Mouse (Mus musculus) CH12.LX (cell line): ENCODE data around the gene Rtn1. TPM values are rescaled to one million over a fixed set of nuclear protein-coding genes. Genes with fewer than 3 reads are reported as not detected.

Experiments used
- DNase-seq: peaks from one replicate; pipeline ENCODE4 v3.0.0-alpha.2; 2013; ENCODE audit errors: extremely low read depth
- H3K27ac ChIP-seq: 2 replicates; pipeline ENCODE4 v1.5.1; 2012; ENCODE audit warnings: low read depth, mild to moderate bottlenecking, control low read depth, moderate library complexity; ENCODE audit not compliant: insufficient read depth
- H3K27me3 ChIP-seq: replicated peaks from 2 replicates; pipeline ENCODE3; 2012; ENCODE audit warnings: inconsistent platforms
- H3K36me3 ChIP-seq, 2 experiments: replicated peaks in 1 of 2; 2 replicates each; pipeline versions ENCODE3 to v1.6.1; 2012; ENCODE audit warnings: inconsistent platforms in 1 of 2, low read length in 1 of 2, mild to moderate bottlenecking in 1 of 2, mixed read lengths in 1 of 2, moderate library complexity in 1 of 2; ENCODE audit not compliant: control insufficient read depth in 1 of 2, insufficient read depth in 1 of 2
- H3K4me1 ChIP-seq, 2 experiments: 2 replicates each; pipeline ENCODE4 v1.6.1; 2012; ENCODE audit warnings: inconsistent platforms in 1 of 2, moderate library complexity in 1 of 2; ENCODE audit not compliant: insufficient read depth in 2 of 2, control insufficient read depth in 1 of 2
- H3K4me2 ChIP-seq: 2 replicates; pipeline ENCODE4 v1.6.1; 2012; ENCODE audit warnings: low read depth, mild to moderate bottlenecking, control low read depth; ENCODE audit not compliant: poor library complexity, insufficient read depth, severe bottlenecking
- H3K4me3 ChIP-seq, 3 experiments: fragments of 150-350 bp in 1 of 3; sonication (generic) in 1 of 3; replicated peaks in 1 of 3; 2 replicates each; pipeline versions ENCODE3 to v1.5.1; 2011 to 2012; ENCODE audit warnings: low read depth in 2 of 3, low read length in 2 of 3, mild to moderate bottlenecking in 2 of 3, moderate library complexity in 2 of 3, control low read depth in 1 of 3, improper control_type of control experiment in 1 of 3, inconsistent platforms in 1 of 3, mixed read lengths in 1 of 3; ENCODE audit not compliant: poor library complexity in 1 of 3
- H3K79me2 ChIP-seq: replicated peaks from 2 replicates; pipeline ENCODE4 v1.6.1; 2012; ENCODE audit warnings: mild to moderate bottlenecking, moderate library complexity; ENCODE audit not compliant: control insufficient read depth, poor library complexity, insufficient read depth, severe bottlenecking; ENCODE audit errors: extremely low read depth
- H3K9ac ChIP-seq: 2 replicates; pipeline ENCODE4 v1.6.1; 2012; ENCODE audit warnings: low read depth, mild to moderate bottlenecking, control low read depth, moderate library complexity; ENCODE audit not compliant: insufficient read depth
- H3K9me3 ChIP-seq: replicated peaks from 2 replicates; pipeline ENCODE3; 2012; ENCODE audit warnings: low read length, inconsistent platforms, mixed read lengths
- CHD1 ChIP-seq: IDR thresholded peaks from 2 replicates; pipeline ENCODE4 v1.6.1; 2012; ENCODE audit warnings: low read depth, low read length, improper control_type of control experiment, inconsistent platforms
- CHD2 ChIP-seq: IDR thresholded peaks from 2 replicates; pipeline ENCODE4 v1.6.1; 2011; ENCODE audit warnings: low read length, improper control_type of control experiment
- E2F4 ChIP-seq: IDR thresholded peaks from 2 replicates; pipeline ENCODE4 v1.6.1; 2011; ENCODE audit warnings: low read depth, low read length, improper control_type of control experiment; ENCODE audit not compliant: insufficient replicate concordance
- ETS1 ChIP-seq: conservative IDR thresholded peaks from 2 replicates; pipeline ENCODE4 v1.6.1; 2012; ENCODE audit warnings: low read depth, mild to moderate bottlenecking, inconsistent platforms, low read length, improper control_type of control experiment, moderate library complexity
- HCFC1 ChIP-seq: IDR thresholded peaks from 2 replicates; pipeline ENCODE4 v1.6.1; 2012; ENCODE audit warnings: low read depth, mild to moderate bottlenecking, inconsistent platforms, low read length, improper control_type of control experiment
- IRF4 ChIP-seq: IDR thresholded peaks from 2 replicates; pipeline ENCODE4 v1.6.1; 2014; ENCODE audit warnings: low read depth, mild to moderate bottlenecking, inconsistent platforms, low read length, improper control_type of control experiment
- JUN ChIP-seq: IDR thresholded peaks from 2 replicates; pipeline ENCODE4 v1.6.1; 2011; ENCODE audit warnings: low read depth, mild to moderate bottlenecking, low read length, improper control_type of control experiment, moderate library complexity; ENCODE audit not compliant: insufficient read depth
- JUND ChIP-seq: conservative IDR thresholded peaks from 2 replicates; pipeline ENCODE4 v1.6.1; 2011; ENCODE audit warnings: low read depth, low read length, improper control_type of control experiment
- KAT2A ChIP-seq: IDR thresholded peaks from 2 replicates; pipeline ENCODE4 v1.6.1; 2012; ENCODE audit warnings: low read length, improper control_type of control experiment, inconsistent platforms; ENCODE audit not compliant: insufficient replicate concordance
- MAFK ChIP-seq: IDR thresholded peaks from 2 replicates; pipeline ENCODE4 v1.6.1; 2011; ENCODE audit warnings: low read length, improper control_type of control experiment; ENCODE audit not compliant: insufficient replicate concordance
- MAX ChIP-seq: IDR thresholded peaks from 2 replicates; pipeline ENCODE4 v1.6.1; 2011; ENCODE audit warnings: low read length, improper control_type of control experiment
- MEF2A ChIP-seq: IDR thresholded peaks from 2 replicates; pipeline ENCODE4 v1.6.1; 2014; ENCODE audit warnings: low read depth, mild to moderate bottlenecking, inconsistent platforms, low read length, improper control_type of control experiment, borderline replicate concordance
- MYC ChIP-seq: IDR thresholded peaks from 2 replicates; pipeline ENCODE4 v1.6.1; 2011; ENCODE audit warnings: low read depth, mild to moderate bottlenecking, improper control_type of control experiment, low read length
- NELFE ChIP-seq: IDR thresholded peaks from 2 replicates; pipeline ENCODE4 v1.6.1; 2011; ENCODE audit warnings: low read depth, low read length, improper control_type of control experiment
- PAX5 ChIP-seq: IDR thresholded peaks from 2 replicates; pipeline ENCODE4 v1.6.1; 2012; ENCODE audit warnings: low read length, inconsistent platforms, mixed read lengths
- POLR2A ChIP-seq: IDR thresholded peaks from 2 replicates; pipeline ENCODE4 v1.6.1; 2011; ENCODE audit warnings: low read depth, mild to moderate bottlenecking, improper control_type of control experiment, low read length
- POLR2AphosphoS2 ChIP-seq: IDR thresholded peaks from 2 replicates; pipeline ENCODE4 v1.6.1; 2011; ENCODE audit warnings: low read depth, low read length, improper control_type of control experiment
- RCOR1 ChIP-seq: conservative IDR thresholded peaks from 2 replicates; pipeline ENCODE4 v1.6.1; 2012; ENCODE audit warnings: low read depth, mild to moderate bottlenecking, inconsistent platforms, low read length, improper control_type of control experiment
- SMC3 ChIP-seq: IDR thresholded peaks from 2 replicates; pipeline ENCODE4 v1.6.1; 2011; ENCODE audit warnings: low read depth, low read length, improper control_type of control experiment
- TBP ChIP-seq: conservative IDR thresholded peaks from 2 replicates; pipeline ENCODE4 v1.6.1; 2011; ENCODE audit warnings: low read depth, low read length, improper control_type of control experiment
- UBTF ChIP-seq: IDR thresholded peaks from 2 replicates; pipeline ENCODE4 v1.6.1; 2012; ENCODE audit warnings: low read depth, mild to moderate bottlenecking, inconsistent platforms, low read length, improper control_type of control experiment, moderate library complexity
- USF1 ChIP-seq: IDR thresholded peaks from 2 replicates; pipeline ENCODE4 v1.6.1; 2014; ENCODE audit warnings: low read depth, mild to moderate bottlenecking, inconsistent platforms, low read length, improper control_type of control experiment
- ZC3H11A ChIP-seq: IDR thresholded peaks from 2 replicates; pipeline ENCODE4 v1.6.1; 2012; ENCODE audit warnings: low read depth, mild to moderate bottlenecking, inconsistent platforms, low read length, improper control_type of control experiment
- ZKSCAN1 ChIP-seq: IDR thresholded peaks from 2 replicates; pipeline ENCODE4 v1.6.1; 2012; ENCODE audit warnings: low read depth, inconsistent platforms, low read length, improper control_type of control experiment, borderline replicate concordance
- dilution Hi-C: fragments of 300-500 bp; cut with MboI; formaldehyde crosslinking; loops from 2 replicates; pipeline ENCODE4 v1.14.3; 2020; ENCODE audit warnings: low sequenced_read_pairs; ENCODE audit not compliant: extremely low pct_unique_long_range_greater_than_20kb, extremely low pct_ligation_motif_present
- in situ Hi-C: fragments of 300-500 bp; cut with MboI; formaldehyde crosslinking; loops from 3 replicates; pipeline ENCODE4 v1.14.3; 2019; ENCODE audit warnings: low sequenced_read_pairs, low pct_ligation_motif_present, low pct_unique_long_range_greater_than_20kb, mixed read lengths
- polyA plus RNA-seq: library from polyadenylated mRNA; unstranded; fragments of >175 nt; gene quantifications from 2 replicates; pipeline ENCODE4 v1.2.1, GENCODE M21; 2012; ENCODE audit warnings: low read depth; ENCODE audit not compliant: insufficient read length
- total RNA-seq, 2 experiments: library from RNA; depleted of rRNA; stranded (reverse); fragments of 300-350 nt in 1 of 2; fragments of >200 nt in 1 of 2; gene quantifications; 2 replicates each; pipeline ENCODE4 v1.2.3; 2012 to 2014

The Rtn1 gene
- total and polyA plus RNA-seq, 3 experiments, result 0.08 to 0.17 TPM; not detected in 1

- Histone ChIP-seq H3K9ac (no peak overlapping the region), H3K79me2 (no peaks in the 10 kb centered on the region)
- TF ChIP-seq SMC3 (no peak), PAX5 (no peak), HCFC1 (no peak), MEF2A (peak; percentile 35; the same call in 1 of the 2 replicates), IRF4 (0 out of 2 replicates have a peak, but pooled peaks have one; percentile 7), MYC (no peak), CHD2 (no peak), NELFE (no peak), TBP (no peak), UBTF (no peak), POLR2A (no peak), ZKSCAN1 (no peak), ZC3H11A (no peak), POLR2AphosphoS2 (no peak)
- TF ChIP-seq, all 38 proteins: peak for 2
- Histone ChIP-seq H3K4me1 (peaks cover 17 to 52% of the 10 kb centered on the region in 2 experiments), H3K9me3 (no peaks in the 10 kb centered on the region), H3K27ac (peak overlapping the region; percentile 73; the same call in 1 of the 2 replicates), H3K36me3 (no peaks in the 10 kb centered on the region), H3K4me2 (no peak overlapping the region), H3K27me3 (no peaks in the 10 kb centered on the region), H3K4me3 (no peak overlapping the region)
- in situ Hi-C loops, result no loop called here
- no peak for DNase-seq
- dilution Hi-C loops, result no loop called here
Measured at GRCm38 (mm10) chr12:72389377-72390103, 19.3 kb downstream of the Rtn1 start.

DNA sequence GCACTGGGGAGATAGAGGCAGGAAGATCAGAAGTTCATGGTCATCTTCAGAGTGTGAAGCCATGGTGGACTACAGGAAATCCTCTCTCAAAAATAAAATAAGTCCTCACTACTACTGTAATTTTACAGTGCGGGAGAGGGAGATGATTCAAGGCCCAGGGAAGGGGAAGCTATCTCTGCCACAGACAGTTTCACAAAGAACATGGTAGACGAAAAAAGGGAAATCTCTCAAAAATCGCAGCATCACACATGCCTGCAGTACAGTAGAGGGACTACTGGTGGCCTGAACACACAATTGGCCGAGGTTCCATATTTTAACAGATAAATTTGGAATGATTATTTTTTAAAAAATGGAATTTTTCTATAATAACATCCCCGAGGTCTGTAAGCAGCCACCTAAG lies 20.0 kb downstream of the Rtn1 start:
- H3K4me1 ChIP-seq, result peaks cover 17 to 52% of the 10 kb centered on the region in 2 experiments
- H3K4me3 ChIP-seq, result no peak overlapping the region
- no peak overlapping the region for H3K9ac ChIP-seq
- in situ Hi-C loops, result no loop called here
- dilution Hi-C loops, result no loop called here
- H3K79me2 ChIP-seq, result no peaks in the 10 kb centered on the region
- H3K27ac ChIP-seq, result no peak overlapping the region
- no peak overlapping the region for H3K4me2 ChIP-seq
- H3K27me3 ChIP-seq, result no peaks in the 10 kb centered on the region
- H3K36me3 ChIP-seq, result no peaks in the 10 kb centered on the region
- TF ChIP-seq JUND (no peak), MAFK (no peak), USF1 (no peak), CHD2 (no peak), NELFE (no peak), CHD1 (no peak), UBTF (no peak), KAT2A (no peak), POLR2A (no peak), TBP (no peak), JUN (no peak), E2F4 (no peak), RCOR1 (no peak), HCFC1 (no peak), MEF2A (no peak), MAX (no peak), ETS1 (no peak), MYC (no peak)
- H3K9me3 ChIP-seq, result no peaks in the 10 kb centered on the region
- DNase-seq, result no peak
